Mouse (Mus musculus) embryonic fibroblast, embryonic 13.5 days (primary cell): ENCODE results near the gene Tprkb.

Experiments used
- CTCF ChIP-seq: IDR thresholded peaks from 2 replicates; pipeline ENCODE4 v1.5.1; 2011; ENCODE audit warnings: mild to moderate bottlenecking, control low read depth, low read length, moderate library complexity, borderline replicate concordance; ENCODE audit not compliant: insufficient read depth
- POLR2A ChIP-seq: IDR thresholded peaks from 2 replicates; pipeline ENCODE4 v1.6.1; 2011; ENCODE audit warnings: low read depth, mild to moderate bottlenecking, control low read depth, low read length, moderate library complexity

GRCm38 (mm10) chr6:85915539-85916513 is 4.2 kb downstream of the Tprkb start, which contains the start of gene Nat8f1:
- TF ChIP-seq CTCF (0 out of 2 replicates have a peak, but pooled peaks have one; percentile 12), POLR2A (peak; percentile 61)
